Mouse (Mus musculus) ES-Bruce4 (cell line): ENCODE data around the gene Ykt6.
"Not testable (repeated sequence)": the region's sequence is repeated elsewhere in the genome, so short reads cannot be mapped to it uniquely, and the experiment has no call there.

Experiments
- CTCF ChIP-seq: IDR thresholded peaks from one replicate; pipeline ENCODE4 v1.8.1; 2011; ENCODE audit warnings: low read depth, low read length
- EP300 ChIP-seq: IDR thresholded peaks from 2 replicates; pipeline ENCODE4 v1.6.1; 2011; ENCODE audit warnings: low read depth, low read length; ENCODE audit not compliant: insufficient read depth
- POLR2A ChIP-seq: IDR thresholded peaks from one replicate; pipeline ENCODE4 v1.8.1; 2011; ENCODE audit warnings: low read length; ENCODE audit not compliant: insufficient read depth

DNA sequence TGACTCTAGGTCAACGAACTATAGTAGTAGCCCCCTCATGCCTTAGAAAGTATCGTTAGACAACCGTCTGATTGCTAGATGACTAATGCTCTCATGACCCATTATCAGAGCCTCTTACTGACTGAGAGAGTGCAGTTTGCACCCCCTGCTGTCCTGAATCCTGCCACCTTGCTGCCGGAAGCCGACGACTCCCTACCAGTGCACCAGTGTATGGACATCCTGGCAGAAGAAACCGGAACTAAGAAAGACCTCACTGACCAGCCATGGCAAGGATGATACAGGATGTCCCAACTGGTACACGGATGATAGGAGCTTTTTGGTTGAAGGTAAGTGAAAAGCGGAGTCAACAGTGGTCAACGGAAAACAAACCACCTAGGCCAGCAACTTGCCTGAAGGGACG lies 21.0 kb upstream of the Ykt6 start:
- TF ChIP-seq CTCF, POLR2A, EP300: not testable (repeated sequence)
